Mouse (Mus musculus) CH12.LX (cell line): ENCODE results near the gene Gucy2d.

Experiments
- E2F4 ChIP-seq: IDR thresholded peaks from 2 replicates; pipeline ENCODE4 v1.6.1; 2011; ENCODE audit warnings: low read depth, low read length, improper control_type of control experiment; ENCODE audit not compliant: insufficient replicate concordance
- EP300 ChIP-seq: IDR thresholded peaks from 2 replicates; pipeline ENCODE4 v1.6.1; 2011; ENCODE audit warnings: low read length, improper control_type of control experiment
- RCOR1 ChIP-seq: conservative IDR thresholded peaks from 2 replicates; pipeline ENCODE4 v1.6.1; 2012; ENCODE audit warnings: low read depth, mild to moderate bottlenecking, inconsistent platforms, low read length, improper control_type of control experiment
- USF1 ChIP-seq: IDR thresholded peaks from 2 replicates; pipeline ENCODE4 v1.6.1; 2014; ENCODE audit warnings: low read depth, mild to moderate bottlenecking, inconsistent platforms, low read length, improper control_type of control experiment
- ZC3H11A ChIP-seq: IDR thresholded peaks from 2 replicates; pipeline ENCODE4 v1.6.1; 2012; ENCODE audit warnings: low read depth, mild to moderate bottlenecking, inconsistent platforms, low read length, improper control_type of control experiment
- ZNF384 ChIP-seq: IDR thresholded peaks from 2 replicates; pipeline ENCODE4 v1.6.1; 2012; ENCODE audit warnings: low read depth, low read length, improper control_type of control experiment, inconsistent platforms

DNA sequence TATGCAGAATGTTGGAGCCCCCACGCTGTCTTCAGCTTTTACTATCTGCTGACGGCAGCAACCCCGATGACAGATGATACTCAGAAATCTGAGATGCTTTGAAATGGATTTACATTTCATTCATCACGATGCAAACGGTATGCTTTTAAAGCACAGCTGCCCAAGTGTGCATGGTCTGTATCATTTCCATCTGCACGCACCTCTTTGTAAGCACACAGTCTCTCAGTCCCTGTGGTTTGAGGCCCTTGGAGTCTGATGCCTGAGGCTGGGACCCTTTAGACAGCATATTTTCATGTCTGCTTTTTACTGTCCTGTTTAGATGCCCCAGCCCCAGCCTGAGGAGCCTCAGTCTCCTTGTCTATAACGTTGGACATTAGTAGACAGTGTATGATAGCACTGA lies 20.1 kb downstream of the Gucy2d start:
- TF ChIP-seq USF1 (no peak), ZNF384 (no peak), EP300 (no peak), E2F4 (no peak), ZC3H11A (no peak), RCOR1 (no peak)
